Mouse (Mus musculus): ENCODE measurements around the gene Cd44. TPM values are rescaled to one million over a fixed set of nuclear protein-coding genes. Genes with fewer than 3 reads are reported as not detected.

Cd44 gene
- polyA plus RNA-seq, 1 experiment from 2014 or later, result 35.7 TPM

DNA sequence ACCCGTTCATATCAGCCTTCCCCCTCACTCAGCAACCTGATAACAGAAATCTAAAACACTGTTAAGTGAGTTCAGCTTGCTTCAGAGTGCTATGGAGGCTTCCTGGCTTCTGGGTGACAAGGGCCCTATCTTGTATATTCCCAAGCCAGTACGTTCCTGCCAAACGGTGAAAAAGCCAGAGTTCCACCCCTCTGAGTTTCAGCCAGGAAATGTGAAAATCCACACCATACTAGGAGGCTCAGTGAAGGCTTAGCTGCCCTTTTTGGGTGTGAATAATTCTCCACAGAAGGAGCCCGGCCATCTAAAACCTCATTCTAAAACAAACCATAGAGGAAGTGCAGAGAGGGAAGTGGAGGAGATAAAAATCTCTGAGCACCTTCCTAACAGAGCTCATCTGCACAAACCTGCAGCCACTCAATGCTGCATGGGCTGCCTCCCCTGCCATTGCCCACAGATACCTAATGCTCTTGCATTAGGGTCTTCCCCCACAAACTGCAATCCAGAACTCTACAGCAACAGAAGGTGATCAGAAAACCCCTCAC, 49.5 kb downstream of the Cd44 start:
- 15% methylated on average over 4 of the region's 4 CpGs for WGBS
- no peaks in the 10 kb centered on the region for H3K27me3 ChIP-seq (ENCODE audit: control insufficient read depth, insufficient read depth, low read depth, low read length)
- peaks cover 6% of the 10 kb centered on the region; the same call in 1 of the 2 replicates for H3K36me3 ChIP-seq (ENCODE audit: control insufficient read depth, insufficient read depth, low read length)
- no peak overlapping the region for H3K4me2 ChIP-seq (ENCODE audit: low read depth, low read length)
- no peak overlapping the region for H3K9ac ChIP-seq (ENCODE audit: low read length)
- ATAC-seq (ENCODE audit: low read depth), result peak; percentile 47; the same call in 1 of the 2 replicates
- H3K9me3 ChIP-seq (ENCODE audit: control insufficient read depth, low read length), result no peaks in the 10 kb centered on the region
- H3K4me3 ChIP-seq (ENCODE audit: low read length), result no peak overlapping the region
- no peaks in the 10 kb centered on the region for H3K4me1 ChIP-seq (replicated peaks; ENCODE audit: control insufficient read depth, insufficient read depth, low read length)
- H3K27ac ChIP-seq (ENCODE audit: low read length), result no peak overlapping the region

DNA sequence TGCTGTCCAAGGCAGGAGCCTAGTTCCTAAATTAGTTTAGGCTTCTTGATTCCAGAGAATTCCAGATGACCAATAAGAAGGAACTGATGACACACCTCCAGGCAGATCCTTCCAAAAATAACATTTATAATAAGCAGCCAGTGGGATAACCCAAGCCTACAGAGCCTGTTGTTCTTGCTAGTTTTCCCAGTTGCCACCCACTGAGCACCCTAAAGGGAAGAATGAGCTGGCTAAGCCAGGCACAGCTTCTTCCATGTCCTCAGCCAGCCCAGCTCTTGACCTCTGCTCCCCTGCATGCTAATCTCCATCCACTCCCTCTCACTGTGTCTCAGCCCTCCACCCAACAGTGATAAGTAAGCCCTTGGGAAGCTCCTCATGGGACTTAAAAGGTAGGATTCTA, 51.4 kb downstream of the Cd44 start:
- no peak overlapping the region for H3K9ac ChIP-seq (ENCODE audit: low read length)
- H3K27ac ChIP-seq (ENCODE audit: low read length), result no peak overlapping the region
- H3K4me2 ChIP-seq (ENCODE audit: low read depth, low read length), result no peak overlapping the region
- H3K9me3 ChIP-seq (ENCODE audit: control insufficient read depth, low read length), result no peaks in the 10 kb centered on the region
- H3K27me3 ChIP-seq (ENCODE audit: control insufficient read depth, insufficient read depth, low read depth, low read length), result no peaks in the 10 kb centered on the region
- H3K4me3 ChIP-seq (ENCODE audit: low read length), result no peak overlapping the region
- ATAC-seq (ENCODE audit: low read depth), result no peak
- no peaks in the 10 kb centered on the region for H3K4me1 ChIP-seq (replicated peaks; ENCODE audit: control insufficient read depth, insufficient read depth, low read length)
- peaks cover 8% of the 10 kb centered on the region for H3K36me3 ChIP-seq (ENCODE audit: control insufficient read depth, insufficient read depth, low read length)

DNA sequence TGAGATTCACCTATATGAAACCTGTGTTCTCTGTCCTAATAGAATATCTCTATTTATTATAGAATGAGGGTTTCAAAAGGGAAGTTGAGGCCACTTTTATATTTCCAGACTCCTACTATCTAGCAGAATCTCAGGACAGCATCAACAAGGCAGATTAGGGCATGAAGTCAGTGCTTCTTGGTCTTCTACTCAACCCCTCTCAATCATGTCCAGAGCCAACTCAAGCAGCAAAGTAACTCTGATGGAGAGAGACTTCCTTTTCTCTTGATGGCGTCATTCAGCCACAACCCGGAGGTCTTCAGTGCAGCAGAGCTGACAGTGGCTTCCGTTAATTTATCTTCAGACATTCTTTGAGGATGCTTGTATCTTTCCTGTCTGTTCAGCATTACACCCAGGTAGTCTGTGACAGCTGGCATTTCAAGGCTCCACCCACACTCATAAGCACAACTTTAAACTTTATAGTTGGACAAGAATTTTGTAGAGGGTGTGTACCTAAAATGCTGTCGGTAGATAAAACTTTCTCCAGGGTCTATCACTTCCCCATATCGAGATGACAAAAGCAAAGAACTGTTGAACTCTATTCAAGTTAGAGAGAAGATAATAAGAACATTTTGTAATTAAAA, 52.5 kb downstream of the Cd44 start:
- Histone ChIP-seq H3K27me3 (ENCODE audit: control insufficient read depth, insufficient read depth, low read depth, low read length) (no peaks in the 10 kb centered on the region), H3K9ac (ENCODE audit: low read length) (no peak overlapping the region), H3K4me2 (ENCODE audit: low read depth, low read length) (no peak overlapping the region), H3K9me3 (ENCODE audit: control insufficient read depth, low read length) (no peaks in the 10 kb centered on the region), H3K27ac (ENCODE audit: low read length) (no peak overlapping the region), H3K4me3 (ENCODE audit: low read length) (no peak overlapping the region), H3K4me1 (replicated peaks; ENCODE audit: control insufficient read depth, insufficient read depth, low read length) (no peaks in the 10 kb centered on the region), H3K36me3 (ENCODE audit: control insufficient read depth, insufficient read depth, low read length) (peaks cover 8% of the 10 kb centered on the region)
- no peak for ATAC-seq (ENCODE audit: low read depth)
- WGBS, result 81% methylated on average over 5 of the region's 5 CpGs

DNA sequence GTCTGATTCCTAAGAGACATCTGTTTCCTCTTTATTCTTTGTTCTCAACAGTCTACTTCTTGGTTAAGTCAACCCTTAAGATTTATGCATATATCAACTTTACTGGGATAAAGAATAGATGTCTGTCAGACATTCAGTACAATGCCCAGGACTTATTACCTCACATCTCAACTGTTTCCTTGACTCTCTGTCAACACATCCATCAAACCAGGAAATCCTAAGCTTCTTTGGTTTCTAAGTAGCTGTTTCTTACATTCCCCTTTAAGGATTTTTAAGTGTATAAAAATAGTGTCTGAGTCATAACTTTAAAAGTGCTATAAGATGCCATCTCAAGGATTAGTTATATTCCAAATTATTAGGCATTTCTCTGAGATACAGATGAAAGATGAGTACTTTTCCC, 60.2 kb downstream of the Cd44 start:
- no peak overlapping the region for H3K27ac ChIP-seq (ENCODE audit: low read length)
- H3K36me3 ChIP-seq (ENCODE audit: control insufficient read depth, insufficient read depth, low read length), result peaks cover 11% of the 10 kb centered on the region
- no peak overlapping the region for H3K4me2 ChIP-seq (ENCODE audit: low read depth, low read length)
- no peak for ATAC-seq (ENCODE audit: low read depth)
- H3K4me1 ChIP-seq (replicated peaks; ENCODE audit: control insufficient read depth, insufficient read depth, low read length), result no peaks in the 10 kb centered on the region
- H3K9me3 ChIP-seq (ENCODE audit: control insufficient read depth, low read length), result no peaks in the 10 kb centered on the region
- H3K9ac ChIP-seq (ENCODE audit: low read length), result no peak overlapping the region
- no peaks in the 10 kb centered on the region for H3K27me3 ChIP-seq (ENCODE audit: control insufficient read depth, insufficient read depth, low read depth, low read length)
- H3K4me3 ChIP-seq (ENCODE audit: low read length), result no peak overlapping the region

DNA sequence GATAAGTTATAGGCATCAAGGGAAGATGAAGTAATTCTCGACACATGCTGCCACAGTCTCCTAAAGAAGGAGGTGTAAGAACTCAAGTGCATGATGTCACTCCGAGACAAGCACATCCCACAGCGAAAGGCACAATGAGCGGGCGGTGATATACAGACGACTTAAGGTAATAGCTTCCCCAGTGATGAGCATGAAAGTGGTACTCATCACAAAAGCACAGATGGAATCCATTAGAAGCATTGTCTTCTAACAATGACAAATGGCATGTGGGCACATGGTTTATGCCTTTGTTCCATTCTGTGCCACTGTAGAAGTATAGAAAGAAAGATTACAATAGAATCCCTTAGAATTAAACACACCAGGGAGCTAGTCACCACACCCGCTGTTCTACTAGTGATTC, 63.3 kb downstream of the Cd44 start:
- Histone ChIP-seq H3K9me3 (ENCODE audit: control insufficient read depth, low read length) (no peaks in the 10 kb centered on the region), H3K4me2 (ENCODE audit: low read depth, low read length) (no peak overlapping the region), H3K27ac (ENCODE audit: low read length) (no peak overlapping the region), H3K4me3 (ENCODE audit: low read length) (no peak overlapping the region), H3K4me1 (replicated peaks; ENCODE audit: control insufficient read depth, insufficient read depth, low read length) (no peaks in the 10 kb centered on the region), H3K27me3 (ENCODE audit: control insufficient read depth, insufficient read depth, low read depth, low read length) (no peaks in the 10 kb centered on the region), H3K9ac (ENCODE audit: low read length) (no peak overlapping the region), H3K36me3 (ENCODE audit: control insufficient read depth, insufficient read depth, low read length) (peaks cover 11% of the 10 kb centered on the region)
- ATAC-seq (ENCODE audit: low read depth), result no peak
- WGBS, result 87% methylated on average over 7 of the region's 7 CpGs

DNA sequence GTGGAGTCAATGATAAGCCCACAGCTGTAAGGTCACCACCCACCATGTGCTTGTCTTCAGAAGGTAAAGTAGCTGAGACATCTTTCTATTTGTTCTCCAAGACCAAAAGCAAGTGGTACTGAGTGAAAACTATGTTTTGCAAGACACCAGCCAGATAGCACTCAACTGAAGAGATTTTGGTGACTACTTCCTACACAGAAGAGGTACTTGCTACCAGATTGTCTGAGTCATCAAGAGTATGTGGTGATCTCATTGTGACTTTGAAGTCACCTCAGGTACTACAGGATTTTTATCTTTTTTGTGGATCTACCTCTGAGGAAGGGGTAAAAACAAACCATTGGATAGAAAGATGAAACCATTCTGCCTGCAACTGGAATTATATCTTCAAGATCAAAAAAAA, 69.9 kb downstream of the Cd44 start:
- no peaks in the 10 kb centered on the region for H3K27me3 ChIP-seq (ENCODE audit: control insufficient read depth, insufficient read depth, low read depth, low read length)
- H3K4me3 ChIP-seq (ENCODE audit: low read length), result no peak overlapping the region
- H3K9me3 ChIP-seq (ENCODE audit: control insufficient read depth, low read length), result no peaks in the 10 kb centered on the region
- H3K4me1 ChIP-seq (replicated peaks; ENCODE audit: control insufficient read depth, insufficient read depth, low read length), result no peaks in the 10 kb centered on the region
- H3K9ac ChIP-seq (ENCODE audit: low read length), result no peak overlapping the region
- no peak overlapping the region for H3K27ac ChIP-seq (ENCODE audit: low read length)
- H3K36me3 ChIP-seq (ENCODE audit: control insufficient read depth, insufficient read depth, low read length), result peaks cover 2% of the 10 kb centered on the region; the same call in 1 of the 2 replicates
- no peak for ATAC-seq (ENCODE audit: low read depth)
- no peak overlapping the region for H3K4me2 ChIP-seq (ENCODE audit: low read depth, low read length)

DNA sequence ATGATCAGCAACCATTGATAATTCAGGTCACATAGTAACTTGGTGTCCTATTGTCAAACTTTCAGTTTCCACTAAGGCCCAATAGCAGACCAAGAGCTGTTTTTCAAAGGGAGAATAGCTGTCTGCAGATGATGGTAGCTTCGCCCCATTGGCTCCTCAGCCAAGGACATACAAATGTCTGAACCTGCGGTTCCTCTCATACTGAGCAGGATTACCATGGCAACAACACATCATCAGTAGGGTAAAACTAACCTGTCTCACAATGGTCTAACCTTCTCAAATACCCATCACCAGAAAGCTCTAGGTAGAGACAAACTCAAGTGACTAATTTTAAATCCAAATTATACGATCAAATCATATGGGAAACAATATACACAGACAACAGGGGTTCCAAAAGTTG, 72.3 kb downstream of the Cd44 start:
- H3K4me1 ChIP-seq (replicated peaks; ENCODE audit: control insufficient read depth, insufficient read depth, low read length), result no peaks in the 10 kb centered on the region
- no peak overlapping the region for H3K27ac ChIP-seq (ENCODE audit: low read length)
- no peaks in the 10 kb centered on the region for H3K9me3 ChIP-seq (ENCODE audit: control insufficient read depth, low read length)
- peaks cover 2% of the 10 kb centered on the region; the same call in 1 of the 2 replicates for H3K36me3 ChIP-seq (ENCODE audit: control insufficient read depth, insufficient read depth, low read length)
- no peak overlapping the region for H3K4me2 ChIP-seq (ENCODE audit: low read depth, low read length)
- H3K9ac ChIP-seq (ENCODE audit: low read length), result no peak overlapping the region
- WGBS, result 78% methylated on average over 3 of the region's 3 CpGs
- no peak overlapping the region for H3K4me3 ChIP-seq (ENCODE audit: low read length)
- ATAC-seq (ENCODE audit: low read depth), result no peak
- H3K27me3 ChIP-seq (ENCODE audit: control insufficient read depth, insufficient read depth, low read depth, low read length), result no peaks in the 10 kb centered on the region

DNA sequence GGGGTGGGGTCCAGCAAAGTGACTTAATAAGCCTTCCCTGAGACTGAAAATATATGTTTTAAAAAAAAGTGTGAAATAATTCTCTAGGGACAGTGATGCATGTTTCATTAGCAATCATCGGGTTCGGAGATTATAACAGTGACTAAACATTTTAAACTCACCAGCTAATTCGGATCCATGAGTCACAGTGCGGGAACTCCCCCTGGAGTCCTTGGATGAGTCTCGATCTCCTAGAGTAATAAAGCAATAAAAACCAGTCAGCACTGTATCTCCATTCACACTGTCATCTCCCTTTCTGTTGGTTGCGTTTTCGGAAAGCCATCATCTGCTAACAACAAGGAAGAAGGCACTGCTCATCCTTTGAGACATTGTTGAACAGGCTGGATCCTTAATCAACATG, 73.1 kb downstream of the Cd44 start:
- Histone ChIP-seq H3K27me3 (ENCODE audit: control insufficient read depth, insufficient read depth, low read depth, low read length) (no peaks in the 10 kb centered on the region), H3K4me3 (ENCODE audit: low read length) (no peak overlapping the region), H3K9ac (ENCODE audit: low read length) (no peak overlapping the region), H3K4me1 (replicated peaks; ENCODE audit: control insufficient read depth, insufficient read depth, low read length) (no peaks in the 10 kb centered on the region), H3K36me3 (ENCODE audit: control insufficient read depth, insufficient read depth, low read length) (0 out of 2 replicates have a peak, but pooled peaks cover 4% of the 10 kb centered on the region), H3K9me3 (ENCODE audit: control insufficient read depth, low read length) (no peaks in the 10 kb centered on the region), H3K27ac (ENCODE audit: low read length) (no peak overlapping the region), H3K4me2 (ENCODE audit: low read depth, low read length) (no peak overlapping the region)
- 90% methylated on average over 7 of the region's 7 CpGs for WGBS
- ATAC-seq (ENCODE audit: low read depth), result no peak

DNA sequence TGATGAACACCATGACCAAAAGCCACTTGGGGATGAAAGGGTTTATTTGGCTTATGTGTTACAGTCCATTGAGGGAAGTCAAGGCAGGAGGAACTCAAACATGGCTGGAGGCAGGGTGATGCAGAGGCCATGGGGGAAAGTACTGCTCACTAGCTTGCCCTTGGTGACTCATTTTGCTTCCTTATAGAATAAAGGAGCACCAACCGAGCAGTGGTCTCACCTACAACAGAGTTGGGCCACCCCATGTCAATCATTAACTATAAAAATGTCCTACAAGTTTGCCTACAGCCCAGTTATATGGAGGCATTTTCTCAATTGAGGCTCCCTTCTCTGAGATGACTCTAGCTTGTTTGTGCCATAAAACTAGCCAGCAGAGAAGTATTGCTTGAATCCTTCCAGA, 73.6 kb downstream of the Cd44 start:
- Histone ChIP-seq H3K4me2 (ENCODE audit: low read depth, low read length) (no peak overlapping the region), H3K4me3 (ENCODE audit: low read length) (no peak overlapping the region), H3K27me3 (ENCODE audit: control insufficient read depth, insufficient read depth, low read depth, low read length) (no peaks in the 10 kb centered on the region), H3K9ac (ENCODE audit: low read length) (no peak overlapping the region), H3K27ac (ENCODE audit: low read length) (no peak overlapping the region), H3K9me3 (ENCODE audit: control insufficient read depth, low read length) (no peaks in the 10 kb centered on the region), H3K4me1 (replicated peaks; ENCODE audit: control insufficient read depth, insufficient read depth, low read length) (no peaks in the 10 kb centered on the region), H3K36me3 (ENCODE audit: control insufficient read depth, insufficient read depth, low read length) (0 out of 2 replicates have a peak, but pooled peaks cover 4% of the 10 kb centered on the region)
- 55% methylated on average over 1 of the region's 1 CpGs for WGBS
- ATAC-seq (ENCODE audit: low read depth), result no peak
